Mouse (Mus musculus): ENCODE measurements at regions not wholly inside any gene's neighbourhood (a gene's known extent, or its start where the extent isn't known, plus 50 kb on each side); places are given as distances from the start of the nearest gene placed in this dataset.

- TF ChIP-seq POLR2A (IDR thresholded peaks at IDR 0.05; ENCODE audit: borderline replicate concordance, extremely low read depth, insufficient read depth, insufficient read length, poor library complexity, severe bottlenecking) = no peak
- TF ChIP-seq CTCF (IDR thresholded peaks at IDR 0.05; ENCODE audit: borderline replicate concordance, extremely low read depth, insufficient read depth, insufficient read length) = no peak
These were observed 107.1 kb downstream of the Dmrt2 start for GRCm38 (mm10) chr19:25779356-25779755.
